Mouse (Mus musculus) forebrain, embryonic 10.5 days (tissue): ENCODE data around the gene Ddx42. TPM values are rescaled to one million over a fixed set of nuclear protein-coding genes. Genes with fewer than 3 reads are reported as not detected.
"Not testable (repeated sequence)": the region's sequence is repeated elsewhere in the genome, so short reads cannot be mapped to it uniquely, and the experiment has no call there.

Experiments used
- DNase-seq: peaks from one replicate; pipeline ENCODE4 v3.0.0-alpha.2; 2017; ENCODE audit warnings: low spot score; ENCODE audit errors: extremely low spot score
- H3K27ac ChIP-seq: fragments of 300-500 bp; sonication (generic); 2 replicates; pipeline ENCODE4 v1.5.1; 2016; ENCODE audit warnings: mild to moderate bottlenecking
- H3K27me3 ChIP-seq: fragments of 300-500 bp; sonication (generic); 2 replicates; pipeline ENCODE4 v1.6.1; 2016; ENCODE audit warnings: mild to moderate bottlenecking; ENCODE audit not compliant: poor library complexity, severe bottlenecking
- H3K36me3 ChIP-seq: fragments of 300-500 bp; sonication (generic); replicated peaks from 2 replicates; pipeline ENCODE4 v1.6.1; 2016; ENCODE audit warnings: mild to moderate bottlenecking, moderate library complexity
- H3K4me1 ChIP-seq: fragments of 300-500 bp; sonication (generic); 2 replicates; pipeline ENCODE4 v1.6.1; 2016
- H3K4me3 ChIP-seq: fragments of 300-500 bp; sonication (generic); 2 replicates; pipeline ENCODE4 v1.5.1; 2016; ENCODE audit warnings: mild to moderate bottlenecking, moderate library complexity
- H3K9me3 ChIP-seq: fragments of 300-500 bp; sonication (generic); 2 replicates; pipeline ENCODE4 v1.6.1; 2016; ENCODE audit warnings: mild to moderate bottlenecking, moderate library complexity
- WGBS: fragments of 180-500 bp; shearing (Covaris S2); methylation state at CpG from one replicate; pipeline ENCODE4 v1.1.7; 2016; 5-methylcytosine and 5-hydroxymethylcytosine counted together
- polyA plus RNA-seq: library from polyadenylated mRNA; unstranded; fragments of >200 nt; fragmentation: Nextera tagmentation; extraction: Ambion mirVana; gene quantifications from 2 replicates; pipeline ENCODE4 v1.2.1, GENCODE M21; 2016

Gene Ddx42
- polyA plus RNA-seq, 1 experiment from 2014 or later: 105 TPM

- DNase-seq: no peak
- no peak overlapping the region for H3K27ac ChIP-seq
- H3K36me3 ChIP-seq: peaks cover 44% of the 10 kb centered on the region
- no peaks in the 10 kb centered on the region for H3K9me3 ChIP-seq
- H3K27me3 ChIP-seq: no peaks in the 10 kb centered on the region
- peaks cover 27% of the 10 kb centered on the region for H3K4me1 ChIP-seq
- H3K4me3 ChIP-seq: peak overlapping the region; percentile 79
- WGBS: 94% methylated on average over 5 of the region's 5 CpGs
These were observed 1.9 kb upstream of the Ddx42 start for GRCm38 (mm10) chr11:106214856-106215255.

DNA sequence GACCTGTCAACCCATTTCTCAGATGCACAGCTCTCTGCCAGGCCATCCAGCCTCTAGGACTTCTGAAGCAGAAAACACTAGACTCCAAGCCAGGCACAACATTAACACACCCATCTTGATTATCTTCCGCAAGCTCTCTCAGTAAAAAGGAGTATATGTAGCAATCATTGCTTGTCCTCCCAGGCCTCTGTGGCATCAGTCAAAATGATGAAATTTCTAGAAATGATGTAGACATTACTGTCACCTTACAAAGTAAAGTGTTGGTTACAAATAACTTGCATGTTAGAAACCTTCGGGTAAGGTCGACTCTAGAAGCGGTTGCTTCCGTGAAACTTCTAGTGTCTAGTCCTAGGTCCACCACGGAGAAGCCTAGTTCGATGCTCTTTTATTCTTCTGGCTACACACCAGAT is 1.3 kb upstream of the Ddx42 start:
- peaks cover 38% of the 10 kb centered on the region for H3K36me3 ChIP-seq
- H3K4me3 ChIP-seq: peak overlapping the region; percentile 79
- H3K9me3 ChIP-seq: no peaks in the 10 kb centered on the region
- peak overlapping the region; percentile 94 for H3K27ac ChIP-seq
- WGBS: 37% methylated on average over 7 of the region's 7 CpGs
- DNase-seq: no peak
- H3K4me1 ChIP-seq: peaks cover 27% of the 10 kb centered on the region
- no peaks in the 10 kb centered on the region for H3K27me3 ChIP-seq

DNA sequence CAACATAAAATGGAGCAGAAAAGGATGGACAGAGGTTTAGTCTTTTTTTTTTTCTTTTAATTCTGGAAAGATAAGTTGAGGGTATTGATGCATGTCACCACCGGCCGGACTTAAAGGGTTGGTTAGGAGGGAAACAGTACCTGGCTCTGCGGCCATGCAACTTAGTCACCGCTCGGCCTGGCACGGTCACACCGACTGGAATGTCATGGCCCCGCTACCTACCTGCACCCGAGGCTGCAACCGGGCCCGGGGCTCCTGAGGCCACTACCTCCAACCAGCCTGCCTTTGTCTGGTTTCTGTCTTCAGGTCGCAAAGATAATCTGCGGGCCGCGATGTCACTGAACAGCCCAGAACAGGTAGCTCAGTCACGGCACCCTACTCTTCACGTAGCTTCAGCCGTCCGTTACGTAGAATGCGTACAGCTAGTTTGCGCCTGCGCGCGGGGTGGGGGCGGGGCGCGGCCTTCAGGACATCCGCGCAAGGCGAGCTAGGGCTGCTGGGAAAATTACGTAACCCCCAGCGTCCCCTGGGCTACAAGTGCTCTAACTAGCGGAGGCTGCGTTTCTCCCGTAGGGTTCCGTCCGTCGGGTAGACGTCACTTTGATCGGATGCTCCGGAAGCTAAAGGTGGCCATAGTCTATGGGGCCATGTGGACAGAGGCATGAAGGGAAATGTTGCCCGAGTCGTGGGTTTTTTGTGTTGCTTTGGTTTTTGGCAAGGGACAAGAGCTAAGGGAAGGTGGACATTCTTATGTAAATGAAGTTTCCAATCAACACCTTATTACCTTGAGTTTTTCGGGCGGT is 598 bp upstream of the Ddx42 start, which contains the start of gene Ccdc47:
Gene Ccdc47 (minus strand): TSS at position 418 of the 803 bp plus-strand sequence.
- peak within 1 kb of the TSS; percentile 94 for H3K27ac ChIP-seq
- H3K36me3 ChIP-seq: peaks cover 31% of the 10 kb centered on the region
- no peaks in the 10 kb centered on the region for H3K27me3 ChIP-seq
- DNase-seq: peak; percentile 97
- WGBS: under 1% methylated on average over 46 of the region's 46 CpGs
- H3K4me1 ChIP-seq: peaks cover 27% of the 10 kb centered on the region
- no peaks in the 10 kb centered on the region for H3K9me3 ChIP-seq
- H3K4me3 ChIP-seq: peak within 1 kb of the TSS; percentile 79

DNA sequence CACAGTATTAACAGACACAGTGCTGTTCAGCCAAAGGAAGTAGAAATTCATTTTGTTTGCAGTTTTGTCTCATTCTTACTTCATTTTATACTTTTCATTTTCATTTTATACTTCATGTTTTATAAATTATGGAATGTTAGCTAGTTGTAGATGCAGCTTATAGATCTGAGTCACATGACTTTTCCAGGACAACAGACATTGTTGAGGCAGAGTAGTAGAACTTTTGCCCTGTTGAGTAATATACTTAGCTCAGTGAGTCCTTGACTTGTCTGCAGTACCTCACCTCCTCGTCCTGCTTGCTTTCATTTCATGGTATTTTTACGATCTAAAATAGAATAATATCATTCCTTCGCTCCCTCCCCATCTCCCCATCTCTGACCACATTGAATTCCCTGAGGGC is 3.9 kb downstream of the Ddx42 start:
- 91% methylated on average over 3 of the region's 3 CpGs for WGBS

GRCm38 (mm10) chr11:106233978-106234377 is 17.3 kb downstream of the Ddx42 start:
- not testable (repeated sequence) for DNase-seq, H3K4me3 ChIP-seq, H3K27ac ChIP-seq, H3K27me3 ChIP-seq, H3K4me1 ChIP-seq, H3K9me3 ChIP-seq
- H3K36me3 ChIP-seq: peaks cover 96% of the 10 kb centered on the region
- WGBS: 81% methylated on average over 8 of the region's 8 CpGs

More for the DNA sequence above, 3.9 kb downstream of the Ddx42 start:
- Histone ChIP-seq H3K36me3 (peaks cover 22% of the 10 kb centered on the region), H3K4me1 (peaks cover 15% of the 10 kb centered on the region), H3K27me3 (no peaks in the 10 kb centered on the region), H3K9me3 (no peaks in the 10 kb centered on the region), H3K27ac (no peak overlapping the region), H3K4me3 (no peak overlapping the region)
- no peak for DNase-seq

DNA sequence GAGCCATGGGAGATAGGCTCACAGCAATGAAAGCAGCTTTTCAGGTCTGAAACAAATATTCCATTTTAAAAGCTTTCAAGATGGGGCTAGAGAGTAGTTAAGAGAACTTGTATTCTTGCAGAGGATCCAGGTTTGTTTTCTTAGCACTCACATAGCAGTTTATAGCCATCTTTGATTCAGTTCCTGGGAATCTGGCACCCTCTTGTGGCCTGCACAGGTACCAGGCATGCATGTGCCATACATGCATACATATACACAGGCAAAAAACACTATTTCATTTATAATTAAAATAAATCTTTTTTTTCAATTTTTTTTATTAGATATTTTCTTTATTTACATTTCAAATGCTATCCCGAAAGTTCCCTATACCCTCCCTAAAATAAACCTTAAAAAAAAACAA is 30.1 kb downstream of the Ddx42 start:
- 93% methylated on average over 1 of the region's 1 CpGs for WGBS
- DNase-seq: no peak
- H3K36me3 ChIP-seq: peaks cover 100% of the 10 kb centered on the region

GRCm38 (mm10) chr11:106249326-106249725 is 32.6 kb downstream of the Ddx42 start:
- WGBS: 91% methylated on average over 7 of the region's 7 CpGs
- H3K4me1 ChIP-seq: peaks cover under 1% of the 10 kb centered on the region; the same call in 1 of the 2 replicates
- no peak overlapping the region for H3K27ac ChIP-seq
- DNase-seq: no peak
- no peak overlapping the region for H3K4me3 ChIP-seq
- H3K27me3 ChIP-seq: no peaks in the 10 kb centered on the region
- peaks cover 100% of the 10 kb centered on the region for H3K36me3 ChIP-seq
- H3K9me3 ChIP-seq: peaks cover 5% of the 10 kb centered on the region; the same call in 1 of the 2 replicates

More for the DNA sequence above, 30.1 kb downstream of the Ddx42 start:
- no peaks in the 10 kb centered on the region for H3K27me3 ChIP-seq
- H3K27ac ChIP-seq: no peak overlapping the region
- no peaks in the 10 kb centered on the region for H3K4me1 ChIP-seq
- no peak overlapping the region for H3K4me3 ChIP-seq
- H3K9me3 ChIP-seq: peaks cover 5% of the 10 kb centered on the region; the same call in 1 of the 2 replicates

DNA sequence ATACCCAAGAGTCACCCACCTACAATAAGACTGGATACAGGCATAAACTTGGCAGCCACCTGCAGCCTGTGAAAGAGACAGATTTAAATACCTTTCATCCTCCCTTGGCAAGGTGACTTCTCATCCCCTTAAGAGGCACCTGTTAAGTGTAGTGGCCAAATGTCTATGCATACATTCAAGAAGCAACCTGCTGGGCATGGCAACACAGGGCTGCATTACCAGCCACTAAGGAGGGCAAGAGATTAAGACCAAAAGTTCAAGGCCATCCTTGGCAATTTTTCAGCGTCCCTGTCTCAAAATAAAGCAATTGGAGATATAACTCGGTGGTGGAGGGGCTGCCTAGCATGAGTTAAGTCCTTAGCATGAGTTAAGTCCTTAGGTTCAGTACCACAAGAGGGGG is 38.0 kb downstream of the Ddx42 start:
- peaks cover 80% of the 10 kb centered on the region for H3K36me3 ChIP-seq

DNA sequence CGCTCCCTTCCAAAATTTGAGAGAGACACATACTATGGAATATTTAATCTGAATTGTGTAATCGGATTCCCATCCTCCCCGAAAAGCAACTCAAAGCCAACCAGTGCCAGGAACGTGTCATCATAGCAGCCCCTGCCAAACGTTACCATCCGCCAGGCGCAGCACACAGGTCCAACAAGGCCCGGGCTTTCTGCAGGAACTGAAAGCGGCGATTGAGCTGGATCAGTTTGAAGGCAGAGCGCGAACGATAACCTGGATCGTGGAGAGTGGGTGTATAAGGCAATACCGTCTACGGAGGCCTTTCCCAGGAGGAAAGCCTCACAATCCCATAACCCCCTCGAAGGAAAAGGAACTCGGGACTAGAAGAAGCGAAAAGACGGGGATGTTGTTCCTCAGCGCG is 38.4 kb downstream of the Ddx42 start:
- Histone ChIP-seq H3K27ac (peak overlapping the region; percentile 95), H3K4me1 (peaks cover 24% of the 10 kb centered on the region), H3K27me3 (no peaks in the 10 kb centered on the region), H3K4me3 (peak overlapping the region; percentile 88), H3K36me3 (peaks cover 80% of the 10 kb centered on the region), H3K9me3 (no peaks in the 10 kb centered on the region)
- WGBS: 3% methylated on average over 22 of the region's 22 CpGs
- DNase-seq: no peak

More for the DNA sequence above, 38.0 kb downstream of the Ddx42 start:
- Histone ChIP-seq H3K4me1 (peaks cover 24% of the 10 kb centered on the region), H3K4me3 (peak overlapping the region; percentile 88), H3K9me3 (no peaks in the 10 kb centered on the region), H3K27ac (peak overlapping the region; percentile 95; the same call in 1 of the 2 replicates), H3K27me3 (no peaks in the 10 kb centered on the region)
- 20% methylated on average over 2 of the region's 2 CpGs for WGBS
- DNase-seq: no peak

DNA sequence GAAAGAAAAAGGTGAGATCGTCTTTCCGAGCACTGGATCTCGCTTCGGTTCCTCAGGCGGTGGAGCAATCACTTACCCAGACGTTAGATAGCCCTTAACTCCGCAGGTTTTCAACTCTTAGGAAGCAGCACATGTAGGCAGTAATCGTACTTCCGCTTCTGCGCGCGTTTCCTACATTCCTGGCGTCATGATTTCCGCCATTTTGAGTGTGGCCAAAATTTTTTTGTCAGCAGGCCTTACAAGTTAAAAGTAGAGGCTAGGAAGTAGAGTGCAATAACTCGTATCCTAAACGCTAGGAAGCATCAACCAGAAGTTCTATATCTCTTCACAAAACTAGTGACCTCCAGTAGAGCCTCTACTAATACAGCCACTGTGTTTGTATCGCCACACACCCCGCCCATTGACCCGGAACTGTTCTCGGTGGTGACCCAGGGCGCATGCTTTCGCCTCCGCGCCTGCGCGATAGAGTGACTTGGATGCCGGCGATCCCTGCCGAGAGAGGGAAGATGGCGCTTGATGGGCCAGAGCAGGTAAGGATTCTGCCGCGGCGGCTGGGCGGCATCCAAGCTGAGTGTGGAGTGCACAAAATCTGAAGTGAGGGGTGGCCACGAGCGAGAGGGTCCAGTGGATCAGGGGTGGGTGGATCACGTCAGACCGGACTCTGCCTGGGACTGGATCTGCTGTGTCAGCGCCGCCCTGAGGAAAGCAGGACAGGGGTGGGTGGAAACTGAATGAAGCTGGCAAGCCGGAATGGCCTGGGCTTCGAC is 39.1 kb downstream of the Ddx42 start, which contains the start of the genes Ftsj3 and Psmc5:
Gene Ftsj3 (minus strand): TSS at position 395 of the 767 bp plus-strand sequence.
Gene Psmc5 (plus strand): TSS at position 470 of the 767 bp plus-strand sequence.
- H3K4me1 ChIP-seq: peaks cover 24% of the 10 kb centered on the region
- H3K27ac ChIP-seq: peak within 1 kb of the TSS; percentile 95
- under 1% methylated on average over 42 of the region's 42 CpGs for WGBS
- no peaks in the 10 kb centered on the region for H3K27me3 ChIP-seq
- peaks cover 80% of the 10 kb centered on the region for H3K36me3 ChIP-seq
- no peaks in the 10 kb centered on the region for H3K9me3 ChIP-seq
- peak within 1 kb of the TSS; percentile 88 for H3K4me3 ChIP-seq
- DNase-seq: peak; percentile 98

DNA sequence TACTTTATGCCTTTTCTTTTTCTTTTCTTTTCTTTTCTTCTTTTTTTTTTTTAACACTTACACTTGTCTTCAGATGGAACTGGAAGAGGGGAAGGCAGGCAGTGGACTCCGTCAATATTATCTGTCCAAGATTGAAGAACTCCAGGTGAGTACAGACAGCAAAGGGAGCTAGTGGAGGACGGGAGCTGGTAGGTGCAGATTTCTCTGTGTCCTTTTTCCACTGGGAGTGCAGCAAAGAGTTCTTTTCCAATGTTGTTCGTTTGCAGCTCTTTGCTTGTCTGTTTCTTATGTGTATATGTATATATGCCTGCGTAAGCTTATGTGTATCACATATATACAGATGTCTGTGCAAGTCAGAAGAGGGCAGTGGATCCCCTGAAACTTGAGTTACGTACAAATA is 40.0 kb downstream of the Ddx42 start:
- Histone ChIP-seq H3K27me3 (no peaks in the 10 kb centered on the region), H3K36me3 (peaks cover 80% of the 10 kb centered on the region)

GRCm38 (mm10) chr11:106260826-106261450 is 44.2 kb downstream of the Ddx42 start:
- H3K4me3 ChIP-seq: no peak overlapping the region
- H3K9me3 ChIP-seq: no peaks in the 10 kb centered on the region
- H3K27ac ChIP-seq: no peak overlapping the region
- H3K36me3 ChIP-seq: peaks cover 92% of the 10 kb centered on the region
- H3K27me3 ChIP-seq: no peaks in the 10 kb centered on the region
- DNase-seq: no peak
- peaks cover 14% of the 10 kb centered on the region for H3K4me1 ChIP-seq
- 92% methylated on average over 14 of the region's 14 CpGs for WGBS

More for the DNA sequence above, 40.0 kb downstream of the Ddx42 start:
- DNase-seq: no peak
- peaks cover 24% of the 10 kb centered on the region for H3K4me1 ChIP-seq
- peak overlapping the region; percentile 95 for H3K27ac ChIP-seq
- no peaks in the 10 kb centered on the region for H3K9me3 ChIP-seq
- peak overlapping the region; percentile 88 for H3K4me3 ChIP-seq
- WGBS: 78% methylated on average over 5 of the region's 5 CpGs
